Mouse (Mus musculus): ENCODE measurements at regions not wholly inside any gene's neighbourhood (a gene's known extent, or its start where the extent isn't known, plus 50 kb on each side); places are given as distances from the start of the nearest gene placed in this dataset.
"Not testable (repeated sequence)": the region's sequence is repeated elsewhere in the genome, so short reads cannot be mapped to it uniquely, and the experiment has no call there.

DNA sequence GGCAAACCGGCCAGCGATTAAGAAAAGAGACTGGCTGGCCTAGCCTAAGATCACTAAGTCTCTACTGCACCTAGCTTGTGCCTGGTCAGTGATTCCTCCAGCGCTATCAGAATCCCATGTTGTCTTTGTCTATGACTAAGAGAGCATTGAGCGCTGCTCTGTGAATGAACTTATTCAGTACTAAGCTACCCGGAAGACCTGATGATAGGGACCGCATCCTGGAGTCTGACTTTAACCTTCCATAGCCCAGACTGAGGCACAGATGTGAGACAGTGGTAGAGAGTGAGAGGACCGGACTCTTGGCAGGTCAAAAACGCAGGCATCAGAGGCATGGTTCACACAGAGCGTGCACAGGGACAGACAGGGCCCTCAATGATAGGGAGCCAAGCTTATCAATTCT, 252.5 kb upstream of the Smim15 start:
- DNase-seq (ENCODE audit: low spot score) = no peak
- no peaks in the 10 kb centered on the region for H3K36me3 ChIP-seq (ENCODE audit: insufficient read depth, low read length)
- no peak overlapping the region for H3K9ac ChIP-seq (replicated peaks; ENCODE audit: low read length, poor library complexity, severe bottlenecking)
- H3K4me1 ChIP-seq (ENCODE audit: insufficient read depth, low read length) = no peaks in the 10 kb centered on the region; the same call in 1 of the 2 replicates
- no peaks in the 10 kb centered on the region for H3K27me3 ChIP-seq (ENCODE audit: insufficient read depth, low read length)
- H3K9me3 ChIP-seq (ENCODE audit: low read length) = no peaks in the 10 kb centered on the region
- ATAC-seq (ENCODE audit: low FRiP score) = no peak
- TF ChIP-seq CTCF (IDR thresholded peaks at IDR 0.05) = no peak
- WGBS = 85% methylated on average over 9 of the region's 9 CpGs
- no peak overlapping the region for H3K27ac ChIP-seq (ENCODE audit: low read depth, low read length)
- no peak overlapping the region for H3K4me3 ChIP-seq (ENCODE audit: low read depth, low read length)
- H3K4me2 ChIP-seq (ENCODE audit: low read depth, low read length, poor library complexity, severe bottlenecking) = no peak overlapping the region

DNA sequence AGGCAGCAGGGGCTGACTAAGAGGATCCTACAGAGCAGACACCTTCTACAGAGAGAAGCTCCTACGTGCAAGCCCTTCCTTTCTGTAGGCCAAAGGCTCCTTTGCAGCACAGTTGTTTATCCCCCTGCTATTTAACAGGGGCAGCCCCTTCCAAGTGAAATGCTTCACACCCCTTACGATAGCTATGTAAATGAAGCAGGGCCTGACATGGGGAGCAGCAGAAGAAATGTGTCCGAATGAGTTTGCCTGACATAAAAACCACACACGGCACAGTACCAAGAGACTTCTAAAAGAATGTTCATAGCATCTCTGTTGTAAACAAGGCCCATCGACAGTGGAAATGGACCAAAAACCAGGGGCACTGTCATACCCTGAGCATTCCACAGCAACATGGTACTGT, 259.3 kb upstream of the Smim15 start:
- H3K27ac ChIP-seq (ENCODE audit: low read depth, low read length) = no peak overlapping the region
- no peaks in the 10 kb centered on the region for H3K36me3 ChIP-seq (ENCODE audit: insufficient read depth, low read length)
- H3K9me3 ChIP-seq (ENCODE audit: low read length) = no peaks in the 10 kb centered on the region
- no peak overlapping the region for H3K4me3 ChIP-seq (ENCODE audit: low read depth, low read length)
- WGBS = 78% methylated on average over 5 of the region's 5 CpGs
- TF ChIP-seq CTCF (IDR thresholded peaks at IDR 0.05) = no peak
- no peak for DNase-seq (ENCODE audit: low spot score)
- H3K4me2 ChIP-seq (ENCODE audit: low read depth, low read length, poor library complexity, severe bottlenecking) = no peak overlapping the region
- H3K9ac ChIP-seq (replicated peaks; ENCODE audit: low read length, poor library complexity, severe bottlenecking) = no peak overlapping the region
- H3K27me3 ChIP-seq (ENCODE audit: insufficient read depth, low read length) = no peaks in the 10 kb centered on the region
- ATAC-seq (ENCODE audit: low FRiP score) = no peak
- H3K4me1 ChIP-seq (ENCODE audit: insufficient read depth, low read length) = no peaks in the 10 kb centered on the region

DNA sequence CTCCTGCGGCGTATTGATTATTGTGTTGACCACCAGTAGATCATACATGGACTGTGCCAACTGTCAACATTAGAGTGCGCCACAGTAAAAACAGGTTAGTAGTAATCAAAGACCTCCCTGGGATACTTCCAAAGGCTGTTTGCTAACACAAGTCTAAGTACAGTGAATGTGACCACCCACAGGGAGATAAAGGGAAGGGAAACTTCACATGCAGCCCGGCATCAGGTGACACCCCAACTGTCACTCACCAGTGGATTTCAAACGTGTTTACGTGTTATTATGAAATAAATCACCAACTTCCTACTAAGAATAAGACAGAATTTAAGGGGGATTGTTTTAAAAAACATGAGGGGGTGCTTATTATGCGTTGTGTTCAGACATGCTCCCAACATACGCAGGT, 262.5 kb upstream of the Smim15 start:
- no peaks in the 10 kb centered on the region for H3K4me1 ChIP-seq (ENCODE audit: insufficient read depth, low read length)
- H3K9ac ChIP-seq (replicated peaks; ENCODE audit: low read length, poor library complexity, severe bottlenecking) = no peak overlapping the region
- no peak for DNase-seq (ENCODE audit: low spot score)
- no peak for ATAC-seq (ENCODE audit: low FRiP score)
- no peaks in the 10 kb centered on the region for H3K27me3 ChIP-seq (ENCODE audit: insufficient read depth, low read length)
- 93% methylated on average over 8 of the region's 8 CpGs for WGBS
- H3K4me2 ChIP-seq (ENCODE audit: low read depth, low read length, poor library complexity, severe bottlenecking) = no peak overlapping the region
- no peak overlapping the region for H3K4me3 ChIP-seq (ENCODE audit: low read depth, low read length)
- no peak for TF ChIP-seq CTCF (IDR thresholded peaks at IDR 0.05)
- no peaks in the 10 kb centered on the region for H3K9me3 ChIP-seq (ENCODE audit: low read length)
- no peak overlapping the region for H3K27ac ChIP-seq (ENCODE audit: low read depth, low read length)
- H3K36me3 ChIP-seq (ENCODE audit: insufficient read depth, low read length) = no peaks in the 10 kb centered on the region

DNA sequence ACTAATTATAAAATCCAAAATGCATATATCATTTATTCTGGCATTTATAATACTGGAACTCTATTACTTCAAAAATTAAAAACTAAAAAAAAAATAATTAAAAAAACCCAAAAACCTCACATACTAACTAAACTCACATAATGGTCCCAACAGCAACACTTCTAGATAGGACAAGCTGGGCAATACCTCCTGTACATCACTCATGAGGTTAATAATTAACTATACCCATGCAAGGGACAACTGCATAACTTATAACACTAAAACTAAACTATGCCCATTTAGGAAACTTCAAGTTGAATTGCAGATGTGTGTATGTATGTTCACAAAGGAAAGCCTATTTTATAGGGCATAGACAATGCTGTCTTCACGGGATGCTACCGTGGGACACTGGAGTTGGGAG, 263.0 kb upstream of the Smim15 start:
- ATAC-seq (ENCODE audit: low FRiP score) (no peak), DNase-seq (ENCODE audit: low spot score) (no peak)
- H3K4me2 ChIP-seq (ENCODE audit: low read depth, low read length, poor library complexity, severe bottlenecking) = no peak overlapping the region
- TF ChIP-seq CTCF (IDR thresholded peaks at IDR 0.05) = no peak
- 100% methylated on average over 2 of the region's 2 CpGs for WGBS
- no peak overlapping the region for H3K4me3 ChIP-seq (ENCODE audit: low read depth, low read length)
- no peaks in the 10 kb centered on the region for H3K9me3 ChIP-seq (ENCODE audit: low read length)
- H3K27me3 ChIP-seq (ENCODE audit: insufficient read depth, low read length) = no peaks in the 10 kb centered on the region
- no peak overlapping the region for H3K27ac ChIP-seq (ENCODE audit: low read depth, low read length)
- H3K36me3 ChIP-seq (ENCODE audit: insufficient read depth, low read length) = no peaks in the 10 kb centered on the region
- H3K9ac ChIP-seq (replicated peaks; ENCODE audit: low read length, poor library complexity, severe bottlenecking) = no peak overlapping the region
- no peaks in the 10 kb centered on the region for H3K4me1 ChIP-seq (ENCODE audit: insufficient read depth, low read length)

DNA sequence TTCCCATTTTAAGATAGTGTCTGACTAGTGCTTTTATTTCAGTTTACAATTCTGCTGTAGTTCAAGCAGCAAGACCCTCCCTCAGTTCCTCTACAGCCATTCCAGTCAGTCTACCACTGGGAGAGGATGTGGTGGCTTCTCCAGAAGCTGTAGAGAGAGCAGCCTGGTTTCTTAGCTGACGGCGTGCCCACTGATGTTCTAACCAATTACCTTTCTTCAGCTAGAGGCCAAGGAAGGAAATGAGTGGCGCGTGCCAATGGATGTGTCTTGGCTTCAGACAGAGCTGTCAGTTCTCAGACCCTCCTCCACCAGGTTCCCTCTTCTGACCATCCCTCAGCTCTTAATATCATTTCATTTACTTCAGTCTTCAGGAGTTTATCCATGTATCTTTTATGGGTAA, 264.7 kb upstream of the Smim15 start:
- no peak for DNase-seq (ENCODE audit: low spot score)
- Histone ChIP-seq H3K4me3 (ENCODE audit: low read depth, low read length) (no peak overlapping the region), H3K9ac (replicated peaks; ENCODE audit: low read length, poor library complexity, severe bottlenecking) (no peak overlapping the region), H3K4me2 (ENCODE audit: low read depth, low read length, poor library complexity, severe bottlenecking) (no peak overlapping the region), H3K4me1 (ENCODE audit: insufficient read depth, low read length) (no peaks in the 10 kb centered on the region), H3K27ac (ENCODE audit: low read depth, low read length) (no peak overlapping the region), H3K36me3 (ENCODE audit: insufficient read depth, low read length) (no peaks in the 10 kb centered on the region), H3K9me3 (ENCODE audit: low read length) (no peaks in the 10 kb centered on the region), H3K27me3 (ENCODE audit: insufficient read depth, low read length) (no peaks in the 10 kb centered on the region)
- ATAC-seq (ENCODE audit: low FRiP score) = no peak
- TF ChIP-seq CTCF (IDR thresholded peaks at IDR 0.05) = no peak
- 88% methylated on average over 4 of the region's 4 CpGs for WGBS

DNA sequence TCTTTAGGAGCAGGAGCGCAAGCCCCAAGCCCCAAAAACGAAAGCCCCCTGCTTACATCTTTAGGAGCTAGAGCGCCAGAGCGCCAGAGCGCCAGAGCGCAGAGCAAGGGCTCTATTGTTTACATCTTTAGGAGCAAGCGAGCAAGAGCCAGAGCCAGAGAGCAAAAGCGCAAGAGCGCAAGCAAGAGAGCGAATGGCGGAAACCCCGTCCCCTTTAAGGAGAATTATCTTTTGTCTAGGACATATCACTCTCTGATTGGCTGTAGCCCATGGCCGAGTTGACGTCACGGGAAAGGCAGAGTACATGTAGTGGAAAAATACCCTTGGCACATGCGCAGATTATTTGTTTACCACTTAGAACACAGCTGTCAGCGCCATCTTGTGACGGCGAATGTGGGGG, 269.7 kb upstream of the Smim15 start:
- not testable (repeated sequence) for H3K4me2 ChIP-seq (ENCODE audit: low read depth, low read length, poor library complexity, severe bottlenecking); H3K4me3 ChIP-seq (ENCODE audit: low read depth, low read length); H3K4me1 ChIP-seq (ENCODE audit: insufficient read depth, low read length); H3K36me3 ChIP-seq (ENCODE audit: insufficient read depth, low read length); DNase-seq (ENCODE audit: low spot score); H3K27ac ChIP-seq (ENCODE audit: low read depth, low read length); H3K9me3 ChIP-seq (ENCODE audit: low read length); H3K27me3 ChIP-seq (ENCODE audit: insufficient read depth, low read length); ATAC-seq (ENCODE audit: low FRiP score); H3K9ac ChIP-seq (replicated peaks; ENCODE audit: low read length, poor library complexity, severe bottlenecking)
- WGBS = 96% methylated on average over 17 of the region's 19 CpGs

DNA sequence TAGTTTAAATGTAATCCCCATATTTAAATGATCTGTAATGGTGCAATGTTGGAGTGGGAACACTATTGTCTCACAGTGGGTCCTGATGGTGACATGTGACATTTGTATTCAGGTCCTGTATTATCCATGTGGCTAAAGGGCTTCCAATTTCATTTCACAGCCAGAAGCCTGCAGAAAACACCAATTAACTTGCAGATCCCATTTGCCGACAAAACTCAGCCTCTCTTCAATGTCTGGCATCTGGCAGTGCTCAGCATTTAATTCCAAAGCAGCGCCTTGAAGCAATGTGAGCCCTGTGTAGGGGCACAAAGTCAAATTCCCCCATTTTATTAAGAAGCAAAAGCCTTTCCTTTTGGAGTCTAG, 277.0 kb upstream of the Smim15 start:
- Histone ChIP-seq H3K36me3 (ENCODE audit: insufficient read depth, low read length) (no peaks in the 10 kb centered on the region; the same call in 1 of the 2 replicates), H3K4me1 (ENCODE audit: insufficient read depth, low read length) (peaks cover 5% of the 10 kb centered on the region; the same call in 1 of the 2 replicates), H3K4me3 (ENCODE audit: low read depth, low read length) (no peak overlapping the region), H3K27me3 (ENCODE audit: insufficient read depth, low read length) (no peaks in the 10 kb centered on the region), H3K4me2 (ENCODE audit: low read depth, low read length, poor library complexity, severe bottlenecking) (no peak overlapping the region), H3K9me3 (ENCODE audit: low read length) (no peaks in the 10 kb centered on the region), H3K9ac (replicated peaks; ENCODE audit: low read length, poor library complexity, severe bottlenecking) (no peak overlapping the region), H3K27ac (ENCODE audit: low read depth, low read length) (no peak overlapping the region)
- DNase-seq (ENCODE audit: low spot score) = peak; percentile 78
- TF ChIP-seq CTCF (IDR thresholded peaks at IDR 0.05) = no peak
- ATAC-seq (ENCODE audit: low FRiP score) = peak; percentile 72
- WGBS = 13% methylated on average over 2 of the region's 2 CpGs

Data from midbrain, postnatal 0 days (tissue).